Mouse (Mus musculus) liver, embryonic 12.5 days (tissue): ENCODE results near the gene Ubc. TPM values are rescaled to one million over a fixed set of nuclear protein-coding genes. Genes with fewer than 3 reads are reported as not detected.
A peak's percentile ranks its signal among the peaks of the same experiment; 100 is the strongest.

Experiments used
- ATAC-seq: fragments of 200-750 bp; cut with Nextera tagmentation; 2 replicates; pipeline ENCODE4 v1.8.0; 2017; ENCODE audit warnings: moderate number of reproducible peaks, mild to moderate bottlenecking, moderate library complexity
- H3K27ac ChIP-seq: fragments of 300-500 bp; sonication (generic); 2 replicates; pipeline ENCODE4 v1.5.1; 2016; ENCODE audit warnings: mild to moderate bottlenecking
- H3K27me3 ChIP-seq: fragments of 300-500 bp; sonication (generic); replicated peaks from 2 replicates; pipeline ENCODE4 v1.6.1; 2016; ENCODE audit warnings: mild to moderate bottlenecking, moderate library complexity
- H3K36me3 ChIP-seq: fragments of 300-500 bp; sonication (generic); 2 replicates; pipeline ENCODE4 v1.6.1; 2016; ENCODE audit warnings: mild to moderate bottlenecking, moderate library complexity
- H3K4me1 ChIP-seq: fragments of 300-500 bp; sonication (generic); 2 replicates; pipeline ENCODE4 v1.6.1; 2016
- H3K4me2 ChIP-seq: fragments of 300-500 bp; sonication (generic); 2 replicates; pipeline ENCODE4 v1.6.1; 2016; ENCODE audit warnings: mild to moderate bottlenecking, moderate library complexity
- H3K4me3 ChIP-seq: fragments of 300-500 bp; sonication (generic); 2 replicates; pipeline ENCODE4 v1.5.1; 2016; ENCODE audit warnings: mild to moderate bottlenecking, moderate library complexity
- H3K9ac ChIP-seq: fragments of 300-500 bp; sonication (generic); 2 replicates; pipeline ENCODE4 v1.6.1; 2016; ENCODE audit warnings: mild to moderate bottlenecking, moderate library complexity
- H3K9me3 ChIP-seq: fragments of 300-500 bp; sonication (generic); replicated peaks from 2 replicates; pipeline ENCODE4 v1.6.1; 2016; ENCODE audit warnings: mild to moderate bottlenecking, moderate library complexity
- WGBS: fragments of 180-500 bp; shearing (Covaris S2); methylation state at CpG from one replicate; pipeline ENCODE4 v1.1.7; 2016; ENCODE audit not compliant: insufficient replicate concordance; 5-methylcytosine and 5-hydroxymethylcytosine counted together
- polyA plus RNA-seq: library from polyadenylated mRNA; unstranded; fragments of >200 nt; fragmentation: Nextera tagmentation; extraction: Ambion mirVana; gene quantifications from 2 replicates; pipeline ENCODE4 v1.2.1, GENCODE M21; 2016

The Ubc gene
- polyA plus RNA-seq, 1 experiment from 2014 or later: 673 TPM

GRCm38 (mm10) chr5:125352781-125353294, 37.2 kb downstream of the Ubc start:
- H3K9me3 ChIP-seq: no peaks in the 10 kb centered on the region
- 76% methylated on average over 5 of the region's 5 CpGs for WGBS
- H3K4me3 ChIP-seq: no peak overlapping the region

GRCm38 (mm10) chr5:125351939-125352338, 38.1 kb downstream of the Ubc start:
- H3K4me2 ChIP-seq: no peak overlapping the region
- H3K4me1 ChIP-seq: peaks cover 29% of the 10 kb centered on the region
- H3K27me3 ChIP-seq: no peaks in the 10 kb centered on the region
- H3K36me3 ChIP-seq: no peaks in the 10 kb centered on the region
- H3K27ac ChIP-seq: no peak overlapping the region
- H3K9ac ChIP-seq: no peak overlapping the region
- no peak overlapping the region for H3K4me3 ChIP-seq
- no peak for ATAC-seq
- WGBS: 33% methylated on average over 5 of the region's 5 CpGs
- no peaks in the 10 kb centered on the region for H3K9me3 ChIP-seq

More at GRCm38 (mm10) chr5:125352781-125353294, 37.2 kb downstream of the Ubc start:
- Histone ChIP-seq H3K27me3 (no peaks in the 10 kb centered on the region), H3K36me3 (no peaks in the 10 kb centered on the region), H3K4me2 (no peak overlapping the region), H3K9ac (no peak overlapping the region), H3K4me1 (peaks cover 29% of the 10 kb centered on the region), H3K27ac (no peak overlapping the region)
- ATAC-seq: no peak

GRCm38 (mm10) chr5:125351057-125351456, 38.9 kb downstream of the Ubc start:
- Histone ChIP-seq H3K4me2 (no peak overlapping the region), H3K27me3 (no peaks in the 10 kb centered on the region), H3K36me3 (no peaks in the 10 kb centered on the region), H3K9me3 (no peaks in the 10 kb centered on the region), H3K4me3 (no peak overlapping the region), H3K9ac (no peak overlapping the region), H3K27ac (no peak overlapping the region), H3K4me1 (peaks cover 28% of the 10 kb centered on the region)
- ATAC-seq: no peak
- WGBS: 75% methylated on average over 8 of the region's 8 CpGs

- H3K27me3 ChIP-seq: no peaks in the 10 kb centered on the region
- H3K27ac ChIP-seq: no peak overlapping the region
- no peak overlapping the region for H3K4me2 ChIP-seq
- H3K4me3 ChIP-seq: no peak overlapping the region
- H3K9ac ChIP-seq: no peak overlapping the region
- H3K4me1 ChIP-seq: peaks cover 17% of the 10 kb centered on the region
- ATAC-seq: no peak
- 78% methylated on average over 3 of the region's 3 CpGs for WGBS
- no peaks in the 10 kb centered on the region for H3K9me3 ChIP-seq
- no peaks in the 10 kb centered on the region for H3K36me3 ChIP-seq
Observed at GRCm38 (mm10) chr5:125349391-125349790, 40.6 kb downstream of the Ubc start.

GRCm38 (mm10) chr5:125348487-125348886, 41.5 kb downstream of the Ubc start:
- ATAC-seq: peak; percentile 66
- no peak overlapping the region for H3K4me2 ChIP-seq
- H3K36me3 ChIP-seq: no peaks in the 10 kb centered on the region
- peaks cover 17% of the 10 kb centered on the region for H3K4me1 ChIP-seq
- H3K9ac ChIP-seq: no peak overlapping the region
- H3K9me3 ChIP-seq: no peaks in the 10 kb centered on the region
- H3K4me3 ChIP-seq: no peak overlapping the region
- 11% methylated on average over 8 of the region's 8 CpGs for WGBS
- H3K27ac ChIP-seq: no peak overlapping the region
- H3K27me3 ChIP-seq: no peaks in the 10 kb centered on the region

GRCm38 (mm10) chr5:125348067-125348466, 41.9 kb downstream of the Ubc start:
- no peaks in the 10 kb centered on the region for H3K36me3 ChIP-seq
- H3K27ac ChIP-seq: no peak overlapping the region
- H3K4me2 ChIP-seq: no peak overlapping the region
- no peaks in the 10 kb centered on the region for H3K27me3 ChIP-seq
- peak; percentile 16; the same call in 1 of the 2 replicates for ATAC-seq
- H3K9me3 ChIP-seq: no peaks in the 10 kb centered on the region
- WGBS: 33% methylated on average over 7 of the region's 7 CpGs
- H3K9ac ChIP-seq: no peak overlapping the region
- peaks cover 17% of the 10 kb centered on the region for H3K4me1 ChIP-seq
- no peak overlapping the region for H3K4me3 ChIP-seq

- H3K9me3 ChIP-seq: no peaks in the 10 kb centered on the region
- peaks cover 41% of the 10 kb centered on the region for H3K4me1 ChIP-seq
- H3K9ac ChIP-seq: no peak overlapping the region
- H3K36me3 ChIP-seq: no peaks in the 10 kb centered on the region
- no peaks in the 10 kb centered on the region for H3K27me3 ChIP-seq
- no peak for ATAC-seq
- H3K4me2 ChIP-seq: no peak overlapping the region
- no peak overlapping the region for H3K27ac ChIP-seq
- 84% methylated on average over 6 of the region's 6 CpGs for WGBS
- H3K4me3 ChIP-seq: no peak overlapping the region
Observed at GRCm38 (mm10) chr5:125344296-125344695, 45.7 kb downstream of the Ubc start.

- Histone ChIP-seq H3K27ac (peak overlapping the region; percentile 97), H3K36me3 (peaks cover 12% of the 10 kb centered on the region), H3K9ac (peak overlapping the region; percentile 87), H3K9me3 (no peaks in the 10 kb centered on the region), H3K4me1 (peaks cover 58% of the 10 kb centered on the region), H3K27me3 (no peaks in the 10 kb centered on the region), H3K4me2 (peak overlapping the region; percentile 94), H3K4me3 (peak overlapping the region; percentile 86)
- ATAC-seq: peak; percentile 78
- WGBS: 9% methylated on average over 14 of the region's 14 CpGs
Observed at GRCm38 (mm10) chr5:125341459-125342090, 48.4 kb downstream of the Ubc start.

GRCm38 (mm10) chr5:125340547-125341262, 49.3 kb downstream of the Ubc start, which contains the start of gene Scarb1:
Gene Scarb1 (minus strand): TSS chr5:125341094.
- Histone ChIP-seq H3K27ac (peak within 1 kb of the TSS; percentile 97), H3K36me3 (peaks cover 21% of the 10 kb centered on the region), H3K4me2 (peak within 1 kb of the TSS; percentile 94), H3K4me1 (peaks cover 59% of the 10 kb centered on the region), H3K9me3 (no peaks in the 10 kb centered on the region), H3K4me3 (peak within 1 kb of the TSS; percentile 86), H3K9ac (peak within 1 kb of the TSS; percentile 87), H3K27me3 (no peaks in the 10 kb centered on the region)
- under 1% methylated on average over 42 of the region's 42 CpGs for WGBS
- peak; percentile 84 for ATAC-seq

GRCm38 (mm10) chr5:125339851-125340531, 50.0 kb downstream of the Ubc start:
- Histone ChIP-seq H3K27me3 (no peaks in the 10 kb centered on the region), H3K4me1 (peaks cover 59% of the 10 kb centered on the region), H3K27ac (peak overlapping the region; percentile 97), H3K36me3 (peaks cover 27% of the 10 kb centered on the region), H3K9me3 (no peaks in the 10 kb centered on the region), H3K9ac (peak overlapping the region; percentile 87), H3K4me2 (peak overlapping the region; percentile 94), H3K4me3 (peak overlapping the region; percentile 86)
- WGBS: 1% methylated on average over 25 of the region's 25 CpGs
- peak; percentile 14 for ATAC-seq

- WGBS: 4% methylated on average over 18 of the region's 18 CpGs
- Histone ChIP-seq H3K4me3 (peak overlapping the region; percentile 86), H3K4me1 (peaks cover 60% of the 10 kb centered on the region), H3K9me3 (no peaks in the 10 kb centered on the region), H3K27me3 (no peaks in the 10 kb centered on the region), H3K27ac (peak overlapping the region; percentile 97), H3K9ac (peak overlapping the region; percentile 87), H3K36me3 (peaks cover 33% of the 10 kb centered on the region), H3K4me2 (peak overlapping the region; percentile 94)
- peak; percentile 22 for ATAC-seq
Observed at GRCm38 (mm10) chr5:125339108-125339751, 50.8 kb downstream of the Ubc start.
